Mouse (Mus musculus): ENCODE data around the gene Rem2.

GRCm38 (mm10) chr14:54501365-54501764 lies 25.5 kb downstream of the Rem2 start:
- no peak for TF ChIP-seq GATA1 (IDR thresholded peaks at IDR 0.05; ENCODE audit: low read length)
- no peak for TF ChIP-seq TAL1 (IDR thresholded peaks at IDR 0.05; ENCODE audit: low read length)

All from erythroblast, embryonic 14.5 days (primary cell).